Mouse (Mus musculus): ENCODE measurements around the gene Serinc4. TPM values are rescaled to one million over a fixed set of nuclear protein-coding genes. Genes with fewer than 3 reads are reported as not detected.
"Not testable (repeated sequence)": the region's sequence is repeated elsewhere in the genome, so short reads cannot be mapped to it uniquely, and the experiment has no call there.

The Serinc4 gene
- polyA plus RNA-seq (2015; fragmentation: Nextera tagmentation; extraction: Ambion mirVana) = not detected in 2 replicates

- peak within 1 kb of the TSS; percentile 80 for H3K4me2 ChIP-seq (ENCODE audit: low read depth, low read length)
- ATAC-seq = peak; percentile 95
- peak within 1 kb of the TSS; percentile 78 for H3K9ac ChIP-seq (replicated peaks)
- peak within 1 kb of the TSS; percentile 76 for H3K4me3 ChIP-seq (ENCODE audit: low read depth, low read length)
- 3% methylated on average over 41 of the region's 41 CpGs for WGBS (ENCODE audit: insufficient replicate concordance)
- no peaks in the 10 kb centered on the region for H3K9me3 ChIP-seq (ENCODE audit: low read length)
- TF ChIP-seq CTCF (IDR thresholded peaks at IDR 0.05; ENCODE audit: low read depth) = no peak
- peak; percentile 47; the same call in 1 of the 2 replicates for TF ChIP-seq EP300 (IDR thresholded peaks at IDR 0.05; ENCODE audit: low read depth)
- peak; percentile 91 for DNase-seq
- H3K4me1 ChIP-seq (ENCODE audit: insufficient read depth) = peaks cover 15% of the 10 kb centered on the region
- H3K27ac ChIP-seq (ENCODE audit: low read depth) = peak within 1 kb of the TSS; percentile 84
- H3K27me3 ChIP-seq (ENCODE audit: insufficient read depth, low read length) = no peaks in the 10 kb centered on the region
- H3K36me3 ChIP-seq (replicated peaks; ENCODE audit: insufficient read depth, low read length) = peaks cover 27% of the 10 kb centered on the region
Measured at GRCm38 (mm10) chr2:121456692-121457642, at the start of gene Serinc4. Serinc4 (minus strand) TSS chr2:121456781.

GRCm38 (mm10) chr2:121501550-121501949, 45.0 kb upstream of the Serinc4 start:
- H3K9ac ChIP-seq (replicated peaks); DNase-seq; H3K4me3 ChIP-seq (ENCODE audit: low read depth, low read length); ATAC-seq; H3K4me2 ChIP-seq (ENCODE audit: low read depth, low read length); H3K36me3 ChIP-seq (replicated peaks; ENCODE audit: insufficient read depth, low read length); H3K9me3 ChIP-seq (ENCODE audit: low read length); H3K27me3 ChIP-seq (ENCODE audit: insufficient read depth, low read length); H3K27ac ChIP-seq (ENCODE audit: low read depth); H3K4me1 ChIP-seq (ENCODE audit: insufficient read depth): not testable (repeated sequence)
- WGBS (ENCODE audit: insufficient replicate concordance) = 50% methylated on average over 1 of the region's 6 CpGs

GRCm38 (mm10) chr2:121484403-121484802, 27.8 kb upstream of the Serinc4 start:
- ATAC-seq; H3K4me3 ChIP-seq (ENCODE audit: low read depth, low read length); H3K4me2 ChIP-seq (ENCODE audit: low read depth, low read length); H3K9ac ChIP-seq (replicated peaks); H3K4me1 ChIP-seq (ENCODE audit: insufficient read depth); H3K36me3 ChIP-seq (replicated peaks; ENCODE audit: insufficient read depth, low read length); H3K9me3 ChIP-seq (ENCODE audit: low read length); DNase-seq; H3K27ac ChIP-seq (ENCODE audit: low read depth); H3K27me3 ChIP-seq (ENCODE audit: insufficient read depth, low read length): not testable (repeated sequence)
- WGBS (ENCODE audit: insufficient replicate concordance) = 82% methylated on average over 1 of the region's 2 CpGs

GRCm38 (mm10) chr2:121483576-121483975, 27.0 kb upstream of the Serinc4 start:
- Histone ChIP-seq H3K36me3 (replicated peaks; ENCODE audit: insufficient read depth, low read length) (no peaks in the 10 kb centered on the region), H3K4me1 (ENCODE audit: insufficient read depth) (no peaks in the 10 kb centered on the region), H3K9ac (replicated peaks) (no peak overlapping the region), H3K4me3 (ENCODE audit: low read depth, low read length) (no peak overlapping the region), H3K27me3 (ENCODE audit: insufficient read depth, low read length) (no peaks in the 10 kb centered on the region), H3K4me2 (ENCODE audit: low read depth, low read length) (no peak overlapping the region), H3K27ac (ENCODE audit: low read depth) (no peak overlapping the region), H3K9me3 (ENCODE audit: low read length) (no peaks in the 10 kb centered on the region)
- 76% methylated on average over 8 of the region's 8 CpGs for WGBS (ENCODE audit: insufficient replicate concordance)
- no peak for DNase-seq
- no peak for ATAC-seq
- TF ChIP-seq CTCF (IDR thresholded peaks at IDR 0.05; ENCODE audit: low read depth) (no peak), EP300 (IDR thresholded peaks at IDR 0.05; ENCODE audit: low read depth) (no peak)

- not testable (repeated sequence) for H3K27me3 ChIP-seq (ENCODE audit: insufficient read depth, low read length); H3K4me3 ChIP-seq (ENCODE audit: low read depth, low read length); H3K27ac ChIP-seq (ENCODE audit: low read depth); DNase-seq; H3K9me3 ChIP-seq (ENCODE audit: low read length); H3K4me1 ChIP-seq (ENCODE audit: insufficient read depth); H3K36me3 ChIP-seq (replicated peaks; ENCODE audit: insufficient read depth, low read length); ATAC-seq; H3K4me2 ChIP-seq (ENCODE audit: low read depth, low read length); H3K9ac ChIP-seq (replicated peaks)
- 73% methylated on average over 13 of the region's 13 CpGs for WGBS (ENCODE audit: insufficient replicate concordance)
Measured at GRCm38 (mm10) chr2:121480916-121481315, 24.3 kb upstream of the Serinc4 start.

- DNase-seq = peak; percentile 34
- no peak overlapping the region for H3K9ac ChIP-seq (replicated peaks)
- 47% methylated on average over 3 of the region's 3 CpGs for WGBS (ENCODE audit: insufficient replicate concordance)
- no peak for ATAC-seq
- H3K9me3 ChIP-seq (ENCODE audit: low read length) = no peaks in the 10 kb centered on the region
- no peak overlapping the region for H3K4me3 ChIP-seq (ENCODE audit: low read depth, low read length)
- no peaks in the 10 kb centered on the region for H3K4me1 ChIP-seq (ENCODE audit: insufficient read depth)
- no peaks in the 10 kb centered on the region for H3K36me3 ChIP-seq (replicated peaks; ENCODE audit: insufficient read depth, low read length)
- H3K27me3 ChIP-seq (ENCODE audit: insufficient read depth, low read length) = no peaks in the 10 kb centered on the region
- TF ChIP-seq CTCF (IDR thresholded peaks at IDR 0.05; ENCODE audit: low read depth) (peak; percentile 80), EP300 (IDR thresholded peaks at IDR 0.05; ENCODE audit: low read depth) (no peak)
- H3K27ac ChIP-seq (ENCODE audit: low read depth) = no peak overlapping the region
- no peak overlapping the region for H3K4me2 ChIP-seq (ENCODE audit: low read depth, low read length)
Measured at GRCm38 (mm10) chr2:121480498-121480897, 23.9 kb upstream of the Serinc4 start.
